Mouse (Mus musculus) naive thymus-derived CD4-positive, alpha-beta T cell, adult 2 months (primary cell): ENCODE results near the gene Orm3.

Source experiments
- DNase-seq: peaks from one replicate; pipeline ENCODE4 v3.0.0-alpha.2; 2011; ENCODE audit warnings: low read depth

The Orm3 gene

DNA sequence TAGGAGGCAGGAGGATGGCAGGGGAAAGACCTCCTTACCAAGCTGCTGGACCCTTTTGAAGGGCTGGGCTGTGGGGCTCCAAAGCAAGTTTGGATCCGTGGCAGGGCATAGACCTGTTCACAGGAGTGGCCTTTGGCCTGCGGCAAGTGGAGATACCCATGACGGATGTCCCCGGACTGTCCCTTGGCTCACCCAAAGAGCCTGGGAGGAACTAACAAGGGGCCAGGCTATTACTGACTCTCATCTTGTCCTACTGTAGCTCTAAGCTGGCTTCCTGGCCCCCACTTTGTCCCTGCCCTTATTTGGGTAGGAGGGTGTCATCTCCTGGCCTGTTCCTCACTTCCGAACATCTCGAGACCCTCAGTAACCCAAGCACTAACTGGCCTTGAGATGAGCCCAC is 46.6 kb downstream of the Orm3 start:
- no peak for DNase-seq

DNA sequence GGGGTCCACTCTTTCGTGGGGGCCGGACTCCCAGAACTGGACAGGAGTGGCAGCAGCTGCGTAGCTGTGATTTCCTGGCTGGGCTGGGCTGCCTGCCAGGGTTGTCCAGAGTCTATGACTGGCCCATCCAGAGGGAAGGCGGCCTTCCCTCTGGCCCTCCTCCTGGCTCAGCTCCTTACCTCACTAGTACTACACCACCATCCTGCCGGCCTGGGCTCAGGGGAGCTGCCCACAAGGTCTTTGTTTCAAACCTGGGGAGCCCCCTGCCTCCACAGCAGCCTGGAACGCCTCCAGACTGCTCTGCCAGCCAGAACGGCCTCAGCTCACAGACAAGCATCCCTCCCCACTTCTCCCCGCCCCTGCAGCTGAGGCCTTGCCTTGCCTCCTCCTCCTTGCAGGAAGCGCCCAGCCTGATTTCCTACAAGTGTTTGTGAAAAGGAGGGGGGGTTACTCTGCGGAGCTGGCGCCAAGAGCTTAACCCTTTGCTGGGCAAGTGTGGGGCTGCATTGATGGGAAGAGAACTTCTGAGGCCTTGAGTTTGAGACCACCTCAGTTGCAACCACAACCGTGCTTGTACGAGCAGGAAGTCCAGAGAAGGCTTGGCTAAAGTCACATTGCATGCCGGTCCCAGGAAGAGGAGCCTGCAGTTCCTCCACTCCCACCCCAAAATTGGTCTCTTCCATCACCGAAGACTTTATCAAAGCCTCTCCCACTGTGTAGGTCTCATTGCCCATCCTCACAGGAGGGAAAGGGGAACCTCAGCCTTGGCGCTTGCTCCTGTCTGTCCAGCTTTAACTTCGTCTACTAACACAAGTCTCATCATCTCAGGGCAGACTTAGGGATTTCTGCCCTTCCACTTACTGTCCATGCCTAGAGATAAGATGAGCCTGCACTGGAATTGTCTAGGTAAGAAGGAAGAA is 47.3 kb downstream of the Orm3 start, which contains the start of gene Akna:
Gene Akna, minus strand, starts transcription at position 315 of the 920 bp plus-strand sequence.
- peak; percentile 86 for DNase-seq

DNA sequence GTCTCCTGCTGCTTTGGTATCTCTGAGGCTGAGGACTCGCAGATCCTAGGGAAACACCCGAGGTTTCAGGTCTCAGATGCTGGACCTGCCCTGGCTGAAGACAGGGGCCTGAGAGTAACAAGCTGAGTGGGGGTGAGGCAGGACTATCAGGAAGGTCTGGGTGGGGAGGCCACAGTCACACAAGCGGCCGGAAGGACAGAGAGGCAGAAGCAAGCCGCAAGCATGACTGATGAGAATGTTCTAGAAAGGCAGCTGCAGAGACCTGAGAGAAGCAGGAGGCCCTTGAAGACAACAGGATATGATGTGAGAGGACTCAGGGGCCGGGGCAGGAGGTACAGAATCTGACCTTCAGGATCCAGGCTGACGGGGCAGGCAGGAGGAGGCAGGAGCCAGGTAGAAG is 48.2 kb downstream of the Orm3 start:
- peak; percentile 77 for DNase-seq

DNA sequence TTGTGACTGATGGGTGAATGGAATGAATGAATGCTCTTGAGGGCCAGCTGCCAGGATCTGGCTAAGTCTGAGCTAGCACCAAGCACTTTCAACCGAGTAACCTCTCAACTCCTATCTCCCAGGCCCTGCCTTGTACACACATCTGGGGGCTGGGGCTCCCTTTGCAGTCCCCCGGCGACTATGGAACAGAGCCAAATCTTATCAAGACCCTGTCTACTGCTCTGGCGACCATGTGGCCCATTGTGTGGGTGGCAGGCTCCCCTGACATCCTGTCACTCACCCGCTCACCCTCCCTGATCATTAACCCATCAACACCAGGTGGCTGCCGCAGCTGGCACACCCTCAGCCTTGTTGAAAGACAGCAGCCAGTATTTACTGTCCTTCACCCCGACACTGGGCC is 49.1 kb downstream of the Orm3 start:
- DNase-seq: peak; percentile 66

DNA sequence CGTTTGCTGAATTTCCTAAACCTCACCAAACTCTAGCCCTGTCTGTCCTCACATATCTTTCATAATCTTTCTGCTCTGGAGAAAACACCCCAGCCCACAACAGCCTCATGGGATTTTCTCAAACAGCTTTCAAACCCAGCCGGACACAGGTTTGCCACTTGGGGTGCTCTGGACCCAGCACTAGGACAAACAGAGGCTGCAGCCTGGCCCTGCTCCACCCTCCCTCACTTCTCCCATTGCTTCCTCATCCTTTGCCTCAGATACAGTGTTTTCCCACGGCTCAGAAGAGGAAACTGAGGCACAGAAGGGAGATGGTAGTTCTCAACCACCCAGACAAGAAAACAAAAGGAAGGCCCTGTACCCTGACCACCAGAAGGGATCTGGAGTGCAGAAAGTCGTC is 49.7 kb downstream of the Orm3 start:
- peak; percentile 12 for DNase-seq

DNA sequence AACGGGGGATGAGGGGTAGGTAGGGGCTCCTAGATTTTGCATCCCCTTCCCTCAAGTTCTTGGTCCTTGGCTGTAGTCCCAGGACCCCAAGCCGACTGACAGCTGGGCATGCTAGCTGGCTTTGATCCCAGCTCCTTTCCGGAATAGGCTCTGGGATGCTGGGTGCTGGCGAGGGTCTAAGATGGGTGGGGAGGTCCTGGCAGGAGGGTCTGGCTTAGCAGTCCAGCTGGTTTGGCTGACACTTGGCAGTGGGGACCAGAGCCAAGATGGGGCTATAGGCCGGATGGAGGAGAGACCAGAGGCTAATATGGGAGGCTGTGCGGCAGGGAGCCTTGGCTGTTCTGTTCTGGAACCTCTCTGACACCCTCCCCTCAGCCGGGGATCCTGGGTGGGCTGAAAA is 52.3 kb downstream of the Orm3 start:
- no peak for DNase-seq

DNA sequence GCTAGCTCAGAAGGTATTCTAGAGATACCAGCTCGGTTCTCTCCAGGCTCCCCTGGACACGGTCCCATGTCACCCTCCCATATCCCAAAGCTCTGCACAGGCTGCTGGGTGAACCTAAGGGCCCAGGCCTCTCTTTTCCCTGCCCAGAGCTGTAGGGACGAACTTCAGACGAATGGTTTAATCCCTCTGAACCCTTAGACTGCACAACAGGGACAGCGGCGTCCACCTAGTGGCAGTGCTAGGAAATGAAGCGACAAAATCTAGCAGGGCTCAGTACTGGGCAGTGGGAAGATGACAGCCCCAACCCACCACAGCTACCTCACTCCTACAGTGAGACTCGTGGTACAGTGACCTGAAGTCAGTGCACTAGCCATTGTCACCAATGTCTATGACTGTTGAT is 52.7 kb downstream of the Orm3 start:
- peak; percentile 77 for DNase-seq
